Mouse (Mus musculus): ENCODE results near the gene Mef2b. TPM values are rescaled to one million over a fixed set of nuclear protein-coding genes. Genes with fewer than 3 reads are reported as not detected.

Gene Mef2b
- total RNA-seq (2021): not detected
- long read RNA-seq, experiment 1, partial matches to known transcripts: 0 of 2 reads
- long read RNA-seq, experiment 1, other reads (novel, unspliced or antisense): 2 of 2 reads
- long read RNA-seq, experiment 2, partial matches to known transcripts: 0 of 1 reads
- long read RNA-seq, experiment 2, other reads (novel, unspliced or antisense): 1 of 1 reads

GRCm38 (mm10) chr8:70139026-70139857, at the start of gene Mef2b, which contains the start of the genes Rfxank and Borcs8:
TSS of gene Mef2b (plus strand) at chr8:70139711.
TSS of gene Rfxank (minus strand) at chr8:70139154.
TSS of gene Borcs8 (plus strand) at chr8:70139499.
- intact Hi-C loops (cut with DNase I): no loop called here
- DNase-seq (ENCODE audit: low spot score in 2 of 2): peak; percentile 99

- DNase-seq (ENCODE audit: low spot score in 2 of 2): no peak
- intact Hi-C loops (cut with DNase I): no loop called here
Observed at GRCm38 (mm10) chr8:70092786-70093185, 46.7 kb upstream of the Mef2b start.

GRCm38 (mm10) chr8:70099276-70099675, 40.2 kb upstream of the Mef2b start:
- intact Hi-C loops (cut with DNase I): no loop called here
- peak in 1 of 2 experiments; percentile 84 for DNase-seq (ENCODE audit: low spot score in 2 of 2)

GRCm38 (mm10) chr8:70100241-70100640, 39.3 kb upstream of the Mef2b start:
- intact Hi-C loops (cut with DNase I): no loop called here
- peak in 1 of 2 experiments; percentile 67 for DNase-seq (ENCODE audit: low spot score in 2 of 2)

GRCm38 (mm10) chr8:70104506-70104905, 35.0 kb upstream of the Mef2b start:
- DNase-seq (ENCODE audit: low spot score in 2 of 2): no peak
- intact Hi-C loops (cut with DNase I): no loop called here

GRCm38 (mm10) chr8:70104922-70105321, 34.6 kb upstream of the Mef2b start:
- intact Hi-C loops (cut with DNase I): no loop called here
- DNase-seq (ENCODE audit: low spot score in 2 of 2): no peak

GRCm38 (mm10) chr8:70110451-70110850, 29.1 kb upstream of the Mef2b start:
- DNase-seq (ENCODE audit: low spot score in 2 of 2): no peak
- intact Hi-C loops (cut with DNase I): no loop called here

- intact Hi-C loops (cut with DNase I): no loop called here
- DNase-seq (ENCODE audit: low spot score in 2 of 2): no peak
Observed at GRCm38 (mm10) chr8:70111192-70111795, 28.2 kb upstream of the Mef2b start.

GRCm38 (mm10) chr8:70112401-70113016, 27.0 kb upstream of the Mef2b start:
- intact Hi-C loops (cut with DNase I): no loop called here
- no peak for DNase-seq (ENCODE audit: low spot score in 2 of 2)

- intact Hi-C loops (cut with DNase I): no loop called here
- DNase-seq (ENCODE audit: low spot score in 2 of 2): no peak
Observed at GRCm38 (mm10) chr8:70114488-70114887, 25.0 kb upstream of the Mef2b start.

GRCm38 (mm10) chr8:70114892-70115291, 24.6 kb upstream of the Mef2b start:
- intact Hi-C loops (cut with DNase I): no loop called here
- no peak for DNase-seq (ENCODE audit: low spot score in 2 of 2)

- intact Hi-C loops (cut with DNase I): no loop called here
- DNase-seq (ENCODE audit: low spot score in 2 of 2): no peak
Observed at GRCm38 (mm10) chr8:70117611-70118010, 21.9 kb upstream of the Mef2b start.

- intact Hi-C loops (cut with DNase I): no loop called here
- DNase-seq (ENCODE audit: low spot score in 2 of 2): peak; percentile 78 to 92
Observed at GRCm38 (mm10) chr8:70118726-70119700, 20.5 kb upstream of the Mef2b start.

- DNase-seq (ENCODE audit: low spot score in 2 of 2): peak; percentile 92 to 93
- intact Hi-C loops (cut with DNase I): loop anchor here (2.0 kb wide), 1 partner anchor 32 kb away; no protein-coding TSS in a partner anchor
Observed at GRCm38 (mm10) chr8:70120667-70121066, 18.8 kb upstream of the Mef2b start, which contains the start of gene Ncan. TSS of gene Ncan (minus strand) at chr8:70120873.

GRCm38 (mm10) chr8:70122863-70123262, 16.6 kb upstream of the Mef2b start:
- no peak for DNase-seq (ENCODE audit: low spot score in 2 of 2)
- intact Hi-C loops (cut with DNase I): no loop called here

GRCm38 (mm10) chr8:70124992-70125391, 14.5 kb upstream of the Mef2b start:
- DNase-seq (ENCODE audit: low spot score in 2 of 2): no peak
- intact Hi-C loops (cut with DNase I): no loop called here

GRCm38 (mm10) chr8:70128435-70128834, 11.1 kb upstream of the Mef2b start:
- intact Hi-C loops (cut with DNase I): no loop called here

GRCm38 (mm10) chr8:70129309-70129952, 10.1 kb upstream of the Mef2b start:
- peak; percentile 74 to 81 for DNase-seq (ENCODE audit: low spot score in 2 of 2)
- intact Hi-C loops (cut with DNase I): no loop called here

More at GRCm38 (mm10) chr8:70128435-70128834, 11.1 kb upstream of the Mef2b start:
- DNase-seq (ENCODE audit: low spot score in 2 of 2): peak; percentile 66 to 72

Measured in left cerebral cortex, postnatal 14 days (tissue).